Mouse (Mus musculus): ENCODE measurements at regions not wholly inside any gene's neighbourhood (a gene's known extent, or its start where the extent isn't known, plus 50 kb on each side); places are given as distances from the start of the nearest gene placed in this dataset.
A peak's percentile ranks its signal among the peaks of the same experiment; 100 is the strongest.

GRCm38 (mm10) chr1:56210712-56211371 lies 426.4 kb downstream of the Hsfy2 start:
- intact Hi-C loops (cut with DNase I): no loop called here
- peak in 1 of 2 experiments; percentile 12 for DNase-seq (ENCODE audit: low spot score in 2 of 2)

- intact Hi-C loops (cut with DNase I): no loop called here
- DNase-seq (ENCODE audit: low spot score in 2 of 2): no peak
Observed at GRCm38 (mm10) chr1:56206615-56207267, 430.5 kb downstream of the Hsfy2 start.

- intact Hi-C loops (cut with DNase I): no loop called here
- DNase-seq (ENCODE audit: low spot score in 2 of 2): no peak
Observed at GRCm38 (mm10) chr1:56195224-56195623, 442.0 kb downstream of the Hsfy2 start.

- peak; percentile 7 to 10 for DNase-seq (ENCODE audit: low spot score in 2 of 2)
- intact Hi-C loops (cut with DNase I): no loop called here
Observed at GRCm38 (mm10) chr1:56183503-56184198, 453.6 kb downstream of the Hsfy2 start.

GRCm38 (mm10) chr1:56179206-56179985 lies 457.8 kb downstream of the Hsfy2 start:
- no peak for DNase-seq (ENCODE audit: low spot score in 2 of 2)
- intact Hi-C loops (cut with DNase I): no loop called here

- intact Hi-C loops (cut with DNase I): no loop called here
- no peak for DNase-seq (ENCODE audit: low spot score in 2 of 2)
Observed at GRCm38 (mm10) chr1:56171157-56171556, 466.1 kb downstream of the Hsfy2 start.

- no peak for DNase-seq (ENCODE audit: low spot score in 2 of 2)
Observed at GRCm38 (mm10) chr1:56168712-56169111, 468.5 kb downstream of the Hsfy2 start.

GRCm38 (mm10) chr1:56168063-56168462 lies 469.2 kb downstream of the Hsfy2 start:
- no peak for DNase-seq (ENCODE audit: low spot score in 2 of 2)
- intact Hi-C loops (cut with DNase I): no loop called here

More at GRCm38 (mm10) chr1:56168712-56169111, 468.5 kb downstream of the Hsfy2 start:
- intact Hi-C loops (cut with DNase I): no loop called here

- intact Hi-C loops (cut with DNase I): no loop called here
- no peak for DNase-seq (ENCODE audit: low spot score in 2 of 2)
Observed at GRCm38 (mm10) chr1:56165228-56165627, 472.0 kb downstream of the Hsfy2 start.

GRCm38 (mm10) chr1:56164366-56164765 lies 472.9 kb downstream of the Hsfy2 start:
- DNase-seq (ENCODE audit: low spot score in 2 of 2): no peak
- intact Hi-C loops (cut with DNase I): no loop called here

GRCm38 (mm10) chr1:56130951-56131350 lies 506.3 kb downstream of the Hsfy2 start:
- DNase-seq (ENCODE audit: low spot score in 2 of 2): peak in 1 of 2 experiments; percentile 9

GRCm38 (mm10) chr1:56089254-56089834 lies 547.9 kb downstream of the Hsfy2 start:
- DNase-seq (ENCODE audit: low spot score in 2 of 2): peak; percentile 74 to 78
- intact Hi-C loops (cut with DNase I): no loop called here

More at GRCm38 (mm10) chr1:56130951-56131350, 506.3 kb downstream of the Hsfy2 start:
- intact Hi-C loops (cut with DNase I): no loop called here

- intact Hi-C loops (cut with DNase I): no loop called here
- DNase-seq (ENCODE audit: low spot score in 2 of 2): no peak
Observed at GRCm38 (mm10) chr1:56088357-56088756, 548.9 kb downstream of the Hsfy2 start.

- DNase-seq (ENCODE audit: low spot score in 2 of 2): no peak
- intact Hi-C loops (cut with DNase I): loop anchor here (10.0 kb wide), 1 partner anchor 182 kb away; no protein-coding TSS in a partner anchor
Observed at GRCm38 (mm10) chr1:56076757-56077156, 560.5 kb downstream of the Hsfy2 start.

- intact Hi-C loops (cut with DNase I): loop anchor here (10.0 kb wide), 1 partner anchor 177 kb away; no protein-coding TSS in a partner anchor
- no peak for DNase-seq (ENCODE audit: low spot score in 2 of 2)
Observed at GRCm38 (mm10) chr1:56072255-56072654, 565.0 kb downstream of the Hsfy2 start.

GRCm38 (mm10) chr1:56063474-56063873 lies 573.8 kb downstream of the Hsfy2 start:
- intact Hi-C loops (cut with DNase I): no loop called here
- DNase-seq (ENCODE audit: low spot score in 2 of 2): no peak
